Mouse (Mus musculus): Measurements from ENCODE around the gene Dop1b.
"Not testable (repeated sequence)": the region's sequence is repeated elsewhere in the genome, so short reads cannot be mapped to it uniquely, and the experiment has no call there.

The Dop1b gene

GRCm38 (mm10) chr16:93711411-93712188 is at the start of gene Dop1b:
Gene Dop1b, plus strand, starts transcription at chr16:93711904.
- DNase-seq, result peak; percentile 97

GRCm38 (mm10) chr16:93667976-93668375 is 43.7 kb upstream of the Dop1b start:
- no peak for DNase-seq

- no peak for DNase-seq
Observed at GRCm38 (mm10) chr16:93669521-93669920, 42.2 kb upstream of the Dop1b start.

- DNase-seq, result not testable (repeated sequence)
Observed at GRCm38 (mm10) chr16:93670466-93670865, 41.2 kb upstream of the Dop1b start.

GRCm38 (mm10) chr16:93671064-93671463 is 40.6 kb upstream of the Dop1b start:
- DNase-seq, result no peak

DNA sequence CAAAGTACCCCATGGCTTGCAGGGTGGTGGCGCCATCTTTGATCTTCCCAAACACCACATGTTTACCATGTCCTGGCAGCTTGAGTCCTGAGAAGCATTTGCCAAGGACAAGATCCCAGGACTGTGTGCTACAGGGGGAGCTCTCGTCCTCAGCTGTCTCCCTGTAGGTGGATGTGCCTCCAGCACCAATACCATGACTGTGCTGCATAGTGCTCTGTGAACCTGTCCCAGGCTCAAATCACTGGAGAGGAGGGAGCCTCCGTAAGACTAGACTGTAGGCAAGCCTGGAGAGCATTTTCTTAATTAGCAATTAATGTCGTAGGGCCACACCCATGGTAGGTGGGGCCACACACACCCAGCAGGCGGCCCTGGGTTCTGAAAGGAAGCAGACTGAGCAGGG is 35.3 kb upstream of the Dop1b start:
- no peak for DNase-seq

DNA sequence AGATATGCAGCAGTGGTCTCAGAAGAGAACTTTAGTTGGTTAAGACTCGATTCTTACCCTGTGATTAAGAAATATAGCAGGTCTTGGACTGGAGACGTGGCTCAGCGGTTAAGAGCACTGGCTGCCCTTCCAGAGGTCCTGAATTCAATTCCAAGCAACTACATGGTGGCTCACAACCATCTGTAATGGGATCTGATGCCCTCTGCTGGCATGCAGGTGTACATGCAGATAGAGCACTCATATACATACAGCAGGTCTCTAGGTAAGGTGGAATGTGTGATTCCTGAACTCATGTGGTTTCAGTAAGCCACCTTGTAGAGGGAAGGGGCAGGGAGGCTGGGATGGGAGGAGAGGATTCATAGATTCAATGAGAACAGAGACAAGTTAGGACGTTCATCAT is 33.5 kb upstream of the Dop1b start:
- DNase-seq, result no peak

- DNase-seq, result no peak
Observed at GRCm38 (mm10) chr16:93679165-93679564, 32.5 kb upstream of the Dop1b start.

DNA sequence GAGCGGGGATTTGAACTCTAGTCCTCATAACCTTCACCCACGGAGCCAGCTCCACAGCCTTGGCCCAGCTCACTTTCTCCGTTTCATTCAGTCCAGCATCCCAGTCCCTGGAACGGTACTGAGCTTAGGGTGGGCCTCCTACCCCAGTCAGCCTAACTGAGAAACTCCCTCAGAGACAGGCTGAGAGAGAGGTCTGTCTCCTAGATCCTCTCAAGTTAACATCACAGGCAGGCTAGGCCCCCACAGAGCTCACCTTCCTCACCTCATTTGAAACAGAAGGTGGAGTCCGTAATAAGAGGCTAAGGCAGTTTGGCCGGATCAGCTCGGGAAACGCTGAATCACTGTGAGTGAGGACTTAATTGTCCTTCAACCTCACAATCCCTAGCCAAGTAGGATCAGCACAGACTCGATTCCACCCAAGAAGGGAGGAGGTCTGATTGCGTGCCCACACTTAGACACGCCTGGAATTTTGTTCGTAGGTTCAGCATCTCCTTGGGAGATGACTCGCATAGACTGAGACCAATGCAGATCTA is 29.5 kb upstream of the Dop1b start:
- no peak for DNase-seq

GRCm38 (mm10) chr16:93682689-93683507 is 28.8 kb upstream of the Dop1b start, which contains the start of gene Cbr3:
Gene Cbr3, plus strand, starts transcription at chr16:93683215.
- peak; percentile 77 for DNase-seq

GRCm38 (mm10) chr16:93683508-93684236 is 28.0 kb upstream of the Dop1b start:
- no peak for DNase-seq

- DNase-seq, result no peak
Observed at GRCm38 (mm10) chr16:93684441-93684840, 27.3 kb upstream of the Dop1b start.

GRCm38 (mm10) chr16:93685783-93686182 is 25.9 kb upstream of the Dop1b start:
- DNase-seq, result not testable (repeated sequence)

DNA sequence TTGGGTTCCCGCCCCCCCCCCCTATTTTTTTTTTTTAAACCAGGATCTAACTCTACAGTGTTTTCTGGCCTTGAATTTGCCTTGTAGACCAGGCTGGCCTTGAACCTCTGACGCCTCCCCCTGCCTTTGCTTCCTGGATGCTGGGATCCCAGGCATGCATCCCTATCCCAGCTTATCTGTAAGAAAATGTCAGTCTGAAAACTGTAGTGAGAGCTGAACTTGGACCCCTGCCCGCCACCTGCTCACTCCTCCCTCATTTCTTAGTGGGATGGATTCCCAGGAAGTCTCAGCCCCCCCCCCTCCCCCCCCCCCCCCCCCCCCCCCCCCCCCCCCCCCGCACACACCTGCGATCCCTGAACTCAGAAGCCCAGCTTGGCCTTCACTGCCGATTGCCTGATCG is 25.3 kb upstream of the Dop1b start:
- DNase-seq, result no peak

GRCm38 (mm10) chr16:93686945-93687344 is 24.8 kb upstream of the Dop1b start:
- no peak for DNase-seq

- DNase-seq, result no peak
Observed at GRCm38 (mm10) chr16:93691206-93691841, 20.4 kb upstream of the Dop1b start.

DNA sequence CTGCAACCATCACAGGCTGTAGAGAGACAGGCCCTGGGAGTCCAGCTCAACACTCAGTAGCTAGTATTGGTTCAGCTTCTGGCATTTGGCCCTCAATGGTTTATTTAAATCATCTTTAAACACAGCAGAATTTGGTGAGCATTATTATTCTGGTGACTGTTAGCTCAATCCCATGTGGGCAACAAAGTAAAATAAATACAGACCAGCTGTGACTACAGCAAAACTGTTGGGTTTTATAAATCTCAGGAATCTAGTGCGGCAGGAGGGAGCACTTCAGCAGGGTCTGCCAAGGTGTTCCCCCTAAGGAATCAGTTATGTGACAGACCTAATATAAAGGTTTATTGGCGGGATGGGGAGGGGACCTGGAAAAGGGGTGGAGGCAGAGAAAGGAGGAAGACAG is 19.0 kb upstream of the Dop1b start:
- DNase-seq, result no peak

- DNase-seq, result no peak
Observed at GRCm38 (mm10) chr16:93707116-93707515, 4.6 kb upstream of the Dop1b start.

DNA sequence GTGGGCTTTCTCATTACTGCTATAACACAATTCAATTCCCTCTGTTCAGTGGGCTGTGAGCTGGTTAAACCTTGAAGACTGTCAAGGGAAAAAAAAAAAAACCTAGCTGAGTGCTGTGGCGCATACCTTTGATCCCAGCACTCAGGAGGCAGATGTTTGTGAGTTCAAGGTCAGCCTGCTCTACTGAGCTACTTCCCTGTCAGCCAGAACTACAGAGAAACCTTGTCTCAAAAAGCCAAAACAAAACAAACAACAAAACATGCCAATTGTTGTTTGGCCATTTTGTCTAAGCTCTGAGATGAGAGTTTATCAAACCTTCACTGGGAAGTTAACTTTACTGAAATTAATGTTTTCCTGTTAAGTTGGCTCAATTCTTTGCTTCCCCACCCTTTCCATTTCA is 2.5 kb upstream of the Dop1b start:
- DNase-seq, result no peak

GRCm38 (mm10) chr16:93710924-93711323 is 780 bp upstream of the Dop1b start:
- peak; percentile 81 for DNase-seq

GRCm38 (mm10) chr16:93712189-93712885 is 633 bp downstream of the Dop1b start:
- no peak for DNase-seq

DNA sequence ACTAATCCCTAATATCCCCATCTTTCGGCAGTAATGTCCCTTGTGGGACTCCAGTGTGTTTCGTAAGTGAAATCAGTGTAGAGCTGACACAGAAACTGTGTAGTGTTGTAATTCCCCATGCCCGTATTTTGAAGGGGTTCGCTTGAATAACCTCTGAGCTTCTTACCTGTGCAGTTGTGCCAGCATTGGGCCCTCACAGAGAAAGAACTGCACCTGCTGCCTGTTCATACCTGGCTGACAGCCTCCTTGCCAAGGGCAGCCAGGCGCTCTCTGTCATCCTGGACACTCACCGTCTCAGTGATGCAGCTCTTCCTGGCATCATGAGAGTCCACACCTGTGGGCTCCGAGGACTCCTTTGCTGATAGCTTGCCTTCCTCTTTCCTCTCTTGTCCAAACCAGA is 1.3 kb downstream of the Dop1b start:
- DNase-seq, result no peak
